In the genomic region with DNA sequence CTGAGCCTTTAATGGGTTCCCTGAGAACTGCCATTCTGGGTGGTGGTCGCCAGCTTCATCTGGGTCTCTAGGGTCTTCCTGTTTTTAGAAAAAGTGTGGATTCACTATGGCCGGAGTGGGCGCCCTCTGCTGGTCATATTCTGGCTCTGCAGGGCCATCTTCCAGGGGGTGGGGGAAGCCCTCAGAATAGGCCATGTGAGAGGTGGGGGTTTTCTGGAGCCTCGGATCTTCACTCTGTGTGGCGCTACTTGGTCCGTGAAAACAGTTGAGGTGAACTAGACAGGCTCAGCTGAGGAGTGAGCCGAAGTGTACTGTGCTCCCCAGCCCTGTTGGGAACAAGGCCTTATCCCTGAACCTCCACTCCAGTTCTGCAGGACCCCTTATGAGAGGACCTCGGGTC, we compare ENCODE assay signal across 8 mouse cellular contexts. TPM values are rescaled to one million over a fixed set of nuclear protein-coding genes. Genes with fewer than 3 reads are reported as not detected.
A peak's percentile ranks its signal among the peaks of the same experiment; 100 is the strongest.
DNase-seq lines count a peak whose midpoint lies in the region; ATAC-seq and TF ChIP-seq lines count a peak whose summit lies in the region.

No protein-coding gene starts in this region.

- no peaks in the 10 kb centered on the region for H3K36me3 ChIP-seq in CH12.LX (replicated peaks in 1 of 2; ENCODE audit: control insufficient read depth in 1 of 2, insufficient read depth in 1 of 2, low read length in 1 of 2)
- no peaks in the 10 kb centered on the region for H3K36me3 ChIP-seq in heart, embryonic 14.5 days (ENCODE audit: control insufficient read depth, insufficient read depth, low read length)
- no peaks in the 10 kb centered on the region for H3K36me3 ChIP-seq in limb, embryonic 14.5 days (ENCODE audit: control insufficient read depth, insufficient read depth, low read length)
- H3K36me3 ChIP-seq in midbrain, postnatal 0 days (ENCODE audit: insufficient read depth, low read length): no peaks in the 10 kb centered on the region

- peaks cover 12 to 25% of the 10 kb centered on the region in 2 experiments for H3K4me1 ChIP-seq in CH12.LX (ENCODE audit: control insufficient read depth in 1 of 2, insufficient read depth in 2 of 2)
- peaks cover 10 to 23% of the 10 kb centered on the region in 2 experiments for H3K4me1 ChIP-seq in heart, embryonic 14.5 days (ENCODE audit: control insufficient read depth in 2 of 2, insufficient read depth in 2 of 2, low read length in 2 of 2)
- peaks cover 8% of the 10 kb centered on the region for H3K4me1 ChIP-seq in limb, embryonic 14.5 days (ENCODE audit: control insufficient read depth, insufficient read depth, low read length)
- H3K4me1 ChIP-seq in midbrain, postnatal 0 days (ENCODE audit: insufficient read depth, low read length): peaks cover 15% of the 10 kb centered on the region; the same call in 1 of the 2 replicates

- WGBS in heart, embryonic 14.5 days: 3% methylated on average over 8 of the region's 8 CpGs
- 6% methylated on average over 8 of the region's 8 CpGs for WGBS in limb, embryonic 14.5 days
- 2% methylated on average over 8 of the region's 8 CpGs for WGBS in midbrain, postnatal 0 days

- no peak for TF ChIP-seq POLR2A in CH12.LX (IDR thresholded peaks at IDR 0.05; ENCODE audit: low read depth, low read length)
- no peak for TF ChIP-seq POLR2A in limb, embryonic 14.5 days (IDR thresholded peaks at IDR 0.05; ENCODE audit: borderline replicate concordance, extremely low read depth, insufficient read depth, insufficient read length)

- TF ChIP-seq CTCF in CH12.LX (conservative IDR thresholded peaks at IDR 0.05 in 1 of 2, IDR thresholded peaks at IDR 0.05 in 1 of 2; ENCODE audit: low read depth in 2 of 2, low read length in 2 of 2): peak; percentile 34 to 69
- TF ChIP-seq CTCF in midbrain, postnatal 0 days (IDR thresholded peaks at IDR 0.05): peak; percentile 90

- H3K9me3 ChIP-seq in CH12.LX (replicated peaks; ENCODE audit: low read length): no peaks in the 10 kb centered on the region
- no peaks in the 10 kb centered on the region for H3K9me3 ChIP-seq in heart, embryonic 14.5 days (ENCODE audit: control insufficient read depth, low read length)
- H3K9me3 ChIP-seq in limb, embryonic 14.5 days (ENCODE audit: control insufficient read depth, low read length): no peaks in the 10 kb centered on the region
- H3K9me3 ChIP-seq in midbrain, postnatal 0 days (ENCODE audit: low read length): no peaks in the 10 kb centered on the region

- DNase-seq in A20 (ENCODE audit: low read depth, low spot score) (peak; percentile 86), CH12.LX (ENCODE audit: extremely low read depth) (peak; percentile 56)
- peak; percentile 71 to 80 for DNase-seq in cerebellum, postnatal 14 days
- no peak for DNase-seq in limb, embryonic 14.5 days (ENCODE audit: low spot score)
- peak; percentile 73 for DNase-seq in midbrain, postnatal 0 days (ENCODE audit: low spot score)
- peak; percentile 73 for DNase-seq in thymus, postnatal 4 days
- DNase-seq in left cerebral cortex, adult 11 months (ENCODE audit: low spot score): no peak

- no peaks in the 10 kb centered on the region for H3K79me2 ChIP-seq in CH12.LX (replicated peaks; ENCODE audit: control insufficient read depth, extremely low read depth, insufficient read depth, poor library complexity, severe bottlenecking)

- peak overlapping the region; percentile 22 to 52 (median 47) for H3K4me3 ChIP-seq in CH12.LX (replicated peaks in 1 of 3; ENCODE audit: low read depth in 2 of 3, low read length in 2 of 3, poor library complexity in 1 of 3)
- 0 out of 4 replicates have a peak overlapping the region, but pooled peaks of 1 of the 2 experiments have one; percentile 14 for H3K4me3 ChIP-seq in heart, embryonic 14.5 days (ENCODE audit: control insufficient read depth in 1 of 2, insufficient read depth in 1 of 2, low read depth in 1 of 2, low read length in 2 of 2)
- peak overlapping the region; percentile 28 for H3K4me3 ChIP-seq in limb, embryonic 14.5 days (replicated peaks; ENCODE audit: low read length)
- H3K4me3 ChIP-seq in midbrain, postnatal 0 days (ENCODE audit: low read depth, low read length): no peak overlapping the region

- H3K9ac ChIP-seq in CH12.LX (ENCODE audit: insufficient read depth, low read depth): peak overlapping the region; percentile 47
- no peak overlapping the region for H3K9ac ChIP-seq in heart, embryonic 14.5 days (ENCODE audit: low read length)
- 0 out of 2 replicates have a peak overlapping the region, but pooled peaks have one; percentile 21 for H3K9ac ChIP-seq in limb, embryonic 14.5 days (ENCODE audit: low read depth, low read length, severe bottlenecking)
- 0 out of 2 replicates have a peak overlapping the region, but pooled peaks have one; percentile 29 for H3K9ac ChIP-seq in midbrain, postnatal 0 days (replicated peaks; ENCODE audit: low read length, poor library complexity, severe bottlenecking)

- in situ Hi-C loops in CH12.LX (cut with MboI; ENCODE audit: low pct_ligation_motif_present, low pct_unique_long_range_greater_than_20kb, low sequenced_read_pairs): loop anchor here (10.0 kb wide), 2 partner anchors 55 to 325 kb away; a partner anchor contains a TSS

- peak; percentile 7 for TF ChIP-seq RAD21 in CH12.LX (IDR thresholded peaks at IDR 0.05; ENCODE audit: low read depth, low read length)

- TF ChIP-seq EP300 in CH12.LX (IDR thresholded peaks at IDR 0.05; ENCODE audit: low read length): no peak

- dilution Hi-C loops in CH12.LX (cut with MboI; ENCODE audit: extremely low pct_ligation_motif_present, extremely low pct_unique_long_range_greater_than_20kb, low sequenced_read_pairs): no loop called here

- H3K27me3 ChIP-seq in CH12.LX (replicated peaks): peaks cover 50% of the 10 kb centered on the region
- peaks cover 20% of the 10 kb centered on the region for H3K27me3 ChIP-seq in heart, embryonic 14.5 days (ENCODE audit: control insufficient read depth, insufficient read depth, low read length)
- peaks cover 6% of the 10 kb centered on the region; the same call in 1 of the 2 replicates for H3K27me3 ChIP-seq in limb, embryonic 14.5 days (ENCODE audit: control insufficient read depth, insufficient read depth, low read length)
- H3K27me3 ChIP-seq in midbrain, postnatal 0 days (ENCODE audit: insufficient read depth, low read length): no peaks in the 10 kb centered on the region

- H3K27ac ChIP-seq in CH12.LX (ENCODE audit: insufficient read depth, low read depth): peak overlapping the region; percentile 29
- H3K27ac ChIP-seq in heart, embryonic 14.5 days (replicated peaks in 1 of 2; ENCODE audit: control insufficient read depth in 1 of 2, insufficient read depth in 1 of 2, low read depth in 2 of 2, low read length in 2 of 2): no peak overlapping the region
- 0 out of 2 replicates have a peak overlapping the region, but pooled peaks have one; percentile 6 for H3K27ac ChIP-seq in limb, embryonic 14.5 days (replicated peaks; ENCODE audit: low read depth, low read length)
- 0 out of 2 replicates have a peak overlapping the region, but pooled peaks have one; percentile 32 for H3K27ac ChIP-seq in midbrain, postnatal 0 days (ENCODE audit: low read depth, low read length)

- peak; percentile 40; the same call in 1 of the 2 replicates for ATAC-seq in heart, embryonic 14.5 days (ENCODE audit: insufficient number of reproducible peaks, insufficient read depth, low FRiP score, low read depth)
- peak; percentile 20; the same call in 1 of the 2 replicates for ATAC-seq in limb, embryonic 14.5 days (ENCODE audit: low FRiP score, low read depth)
- peak; percentile 57 for ATAC-seq in midbrain, postnatal 0 days (ENCODE audit: low FRiP score)

- peak overlapping the region; percentile 55 for H3K4me2 ChIP-seq in CH12.LX (ENCODE audit: insufficient read depth, low read depth, poor library complexity, severe bottlenecking)
- peak overlapping the region; percentile 55 for H3K4me2 ChIP-seq in heart, embryonic 14.5 days (ENCODE audit: low read length)
- H3K4me2 ChIP-seq in limb, embryonic 14.5 days (replicated peaks; ENCODE audit: low read depth, low read length, severe bottlenecking): peak overlapping the region; percentile 48
- peak overlapping the region; percentile 34 for H3K4me2 ChIP-seq in midbrain, postnatal 0 days (ENCODE audit: low read depth, low read length, poor library complexity, severe bottlenecking)

RNA-seq across cellular contexts. Expression of a gene that starts 6.7 kb away (rescaled TPM):
- 0.17 and 0.21 TPM in 2 replicates for total RNA-seq in CH12.LX (2012; rRNA removed)
- total RNA-seq in CH12.LX (2014; rRNA removed): 0.08 TPM in 1 of 2 replicates, not detected in the other
- 0.26 and 0.33 TPM in 2 replicates for polyA plus RNA-seq in CH12.LX (2012; ENCODE audit: insufficient read length, low read depth)
- 11.9 and 13.7 TPM in 2 replicates for polyA plus RNA-seq in heart, embryonic 14.5 days (2014; fragmentation: Nextera tagmentation; extraction: Ambion mirVana)
- 32.8 and 32.9 TPM in 2 replicates for polyA plus RNA-seq in limb, embryonic 14.5 days (2012; rRNA removed)
- 25.2 and 31.0 TPM in 2 replicates for polyA plus RNA-seq in limb, embryonic 14.5 days (2014; fragmentation: Nextera tagmentation; extraction: Ambion mirVana)
- 22.5 and 36.3 TPM in 2 replicates for total RNA-seq in midbrain, postnatal 0 days (2014; rRNA removed)
- polyA plus RNA-seq in midbrain, postnatal 0 days (2015; fragmentation: Nextera tagmentation; extraction: Ambion mirVana): 14.6 and 16.1 TPM in 2 replicates

RNA-seq across cellular contexts. Expression of a gene that starts 8.3 kb away (rescaled TPM):
- 28.5 and 31.6 TPM in 2 replicates for total RNA-seq in CH12.LX (2012; rRNA removed)
- 1.0 and 1.3 TPM in 2 replicates for total RNA-seq in CH12.LX (2014; rRNA removed)
- polyA plus RNA-seq in CH12.LX (2012; ENCODE audit: insufficient read length, low read depth): 2.9 and 3.6 TPM in 2 replicates
- polyA plus RNA-seq in heart, embryonic 14.5 days (2014; fragmentation: Nextera tagmentation; extraction: Ambion mirVana): 0.31 and 0.47 TPM in 2 replicates
- 2.1 and 2.4 TPM in 2 replicates for polyA plus RNA-seq in limb, embryonic 14.5 days (2012; rRNA removed)
- 0.39 and 0.94 TPM in 2 replicates for polyA plus RNA-seq in limb, embryonic 14.5 days (2014; fragmentation: Nextera tagmentation; extraction: Ambion mirVana)
- 282 and 292 TPM in 2 replicates for total RNA-seq in midbrain, postnatal 0 days (2014; rRNA removed)
- 217 and 238 TPM in 2 replicates for polyA plus RNA-seq in midbrain, postnatal 0 days (2015; fragmentation: Nextera tagmentation; extraction: Ambion mirVana)

RNA-seq across cellular contexts. Expression of a gene that starts 24.8 kb away (rescaled TPM):
- total RNA-seq in CH12.LX (2012; rRNA removed) (not detected in 2 replicates), CH12.LX (2014; rRNA removed) (not detected in 2 replicates)
- polyA plus RNA-seq in CH12.LX (2012; ENCODE audit: insufficient read length, low read depth): not detected in 2 replicates
- polyA plus RNA-seq in heart, embryonic 14.5 days (2014; fragmentation: Nextera tagmentation; extraction: Ambion mirVana): not detected in 2 replicates
- 8.8 and 9.9 TPM in 2 replicates for polyA plus RNA-seq in limb, embryonic 14.5 days (2012; rRNA removed)
- polyA plus RNA-seq in limb, embryonic 14.5 days (2014; fragmentation: Nextera tagmentation; extraction: Ambion mirVana): 11.1 and 13.3 TPM in 2 replicates
- total RNA-seq in midbrain, postnatal 0 days (2014; rRNA removed): 0.99 TPM in 1 of 2 replicates, not detected in the other
- polyA plus RNA-seq in midbrain, postnatal 0 days (2015; fragmentation: Nextera tagmentation; extraction: Ambion mirVana): 0.21 TPM in 1 of 2 replicates, not detected in the other

RNA-seq across cellular contexts. Expression of a gene that starts 59.4 kb away (rescaled TPM):
- total RNA-seq in CH12.LX (2012; rRNA removed) (22.5 and 23.1 TPM in 2 replicates), CH12.LX (2014; rRNA removed) (43.6 and 44.7 TPM in 2 replicates)
- polyA plus RNA-seq in CH12.LX (2012; ENCODE audit: insufficient read length, low read depth): 35.8 and 43.6 TPM in 2 replicates
- polyA plus RNA-seq in heart, embryonic 14.5 days (2014; fragmentation: Nextera tagmentation; extraction: Ambion mirVana): 13.7 and 15.7 TPM in 2 replicates
- polyA plus RNA-seq in limb, embryonic 14.5 days (2012; rRNA removed): 59.9 and 67.7 TPM in 2 replicates
- 14.9 and 19.9 TPM in 2 replicates for polyA plus RNA-seq in limb, embryonic 14.5 days (2014; fragmentation: Nextera tagmentation; extraction: Ambion mirVana)
- 49.6 and 59.5 TPM in 2 replicates for total RNA-seq in midbrain, postnatal 0 days (2014; rRNA removed)
- polyA plus RNA-seq in midbrain, postnatal 0 days (2015; fragmentation: Nextera tagmentation; extraction: Ambion mirVana): 20.7 and 24.2 TPM in 2 replicates

RNA-seq across cellular contexts. Expression of a gene that starts 59.4 kb away (rescaled TPM):
- total RNA-seq in CH12.LX (2012; rRNA removed) (128 and 180 TPM in 2 replicates), CH12.LX (2014; rRNA removed) (96.1 and 96.3 TPM in 2 replicates)
- polyA plus RNA-seq in CH12.LX (2012; ENCODE audit: insufficient read length, low read depth): 207 and 220 TPM in 2 replicates
- 46.3 and 51.2 TPM in 2 replicates for polyA plus RNA-seq in heart, embryonic 14.5 days (2014; fragmentation: Nextera tagmentation; extraction: Ambion mirVana)
- polyA plus RNA-seq in limb, embryonic 14.5 days (2012; rRNA removed): 37.7 and 50.3 TPM in 2 replicates
- polyA plus RNA-seq in limb, embryonic 14.5 days (2014; fragmentation: Nextera tagmentation; extraction: Ambion mirVana): 78.7 and 79.5 TPM in 2 replicates
- 66.8 and 81.9 TPM in 2 replicates for total RNA-seq in midbrain, postnatal 0 days (2014; rRNA removed)
- 107 and 111 TPM in 2 replicates for polyA plus RNA-seq in midbrain, postnatal 0 days (2015; fragmentation: Nextera tagmentation; extraction: Ambion mirVana)

Comparison
In these comparisons a context has a peak if more than half of its experiments do, and no peak if none do; other contexts are left out.
1. DNase-seq: peak in A20 (single experiment), CH12.LX (single experiment), cerebellum, postnatal 14 days (2 of 2), midbrain, postnatal 0 days (single experiment) and thymus, postnatal 4 days (single experiment); none in limb, embryonic 14.5 days (single experiment) and left cerebral cortex, adult 11 months (single experiment).
2. H3K27ac ChIP-seq: peak in CH12.LX (single experiment), limb, embryonic 14.5 days (single experiment) and midbrain, postnatal 0 days (single experiment); none in heart, embryonic 14.5 days (0 of 2).
3. RNA of a gene that starts 8.3 kb away (polyA plus RNA-seq): 217 to 238 TPM in midbrain, postnatal 0 days; 2.9 to 3.6 TPM in CH12.LX, 0.39 to 2.4 TPM in limb, embryonic 14.5 days and 0.31 to 0.47 TPM in heart, embryonic 14.5 days; every median in the first group is over 10 times any median in the second.
4. Peak in every context shown above with its lines, with median percentiles within 50 percentile points of each other: H3K4me2 ChIP-seq and ATAC-seq.